Mouse (Mus musculus) thymus, postnatal 10 days (tissue): ENCODE data around the gene H2afx.
"Not testable (repeated sequence)": the region's sequence is repeated elsewhere in the genome, so short reads cannot be mapped to it uniquely, and the experiment has no call there.

ENCODE experiments used
- DNase-seq, 2 experiments: peaks; one replicate each; pipeline ENCODE4 v3.0.0; 2021; ENCODE audit warnings: low spot score in 2 of 2

Gene H2afx

GRCm38 (mm10) chr9:44318076-44318825 lies 16.2 kb upstream of the H2afx start:
- no peak for DNase-seq

GRCm38 (mm10) chr9:44318826-44319095 lies 15.7 kb upstream of the H2afx start:
- DNase-seq = no peak

DNA sequence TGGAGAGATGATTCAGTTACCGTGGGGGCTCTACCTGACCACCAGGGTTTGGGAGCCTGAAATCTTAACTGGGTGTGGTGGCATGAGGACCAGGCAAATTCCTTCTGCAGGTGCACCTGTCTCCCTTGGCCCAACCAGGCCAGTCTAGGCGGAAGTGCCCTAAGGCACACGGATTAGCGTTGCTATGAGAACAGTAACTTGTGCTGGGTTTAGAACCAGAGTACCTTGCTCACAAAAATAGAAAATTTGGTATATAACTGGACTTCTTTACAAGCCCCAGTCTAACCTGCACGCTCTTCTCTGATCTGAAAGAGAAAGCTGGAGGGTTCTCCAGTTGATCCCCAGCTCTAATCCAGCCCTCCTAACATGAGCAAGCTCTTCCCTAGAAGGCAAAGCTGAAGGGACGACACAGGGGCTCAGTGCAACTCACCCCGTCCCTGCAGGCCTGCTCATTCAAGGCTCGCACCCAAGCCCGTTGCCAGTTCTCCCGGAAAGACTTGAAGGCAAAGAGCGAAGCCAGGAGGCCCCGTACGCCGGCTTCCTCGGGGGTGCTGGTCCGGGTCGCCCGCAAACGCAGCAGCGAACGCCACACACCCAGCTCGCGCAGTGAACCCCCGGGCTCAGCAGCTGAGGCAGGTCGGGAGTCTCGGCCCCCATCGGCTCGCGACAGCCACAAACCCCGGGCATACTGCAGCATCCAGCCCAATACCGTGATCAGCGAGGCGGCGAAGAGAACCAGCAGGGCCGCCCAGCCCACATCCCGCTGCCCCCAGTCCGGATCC lies 15.2 kb upstream of the H2afx start:
- peak; percentile 37 to 55 for DNase-seq

- DNase-seq = peak; percentile 74 to 79
These were observed 14.4 kb upstream of the H2afx start, which contains the start of gene C2cd2l for GRCm38 (mm10) chr9:44319887-44320798. C2cd2l (minus strand) TSS chr9:44320285.

DNA sequence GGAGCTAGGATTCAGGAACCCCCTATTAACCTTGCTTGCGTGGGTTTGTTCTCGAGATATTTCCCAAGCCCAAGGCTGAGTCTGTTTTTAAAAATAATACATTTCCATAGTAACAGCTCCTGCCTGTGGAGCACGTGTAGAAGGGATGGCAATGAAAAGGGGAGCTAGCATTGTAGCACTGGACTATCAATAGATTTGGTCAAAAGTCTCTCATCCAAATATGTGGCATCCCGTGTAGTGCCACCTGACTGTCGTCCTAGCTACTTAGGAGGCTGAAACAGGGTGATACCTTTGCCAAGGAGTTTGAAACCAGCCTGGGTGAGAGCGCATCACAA lies 13.7 kb upstream of the H2afx start:
- DNase-seq = no peak

- not testable (repeated sequence) for DNase-seq
These were observed 10.8 kb upstream of the H2afx start for GRCm38 (mm10) chr9:44323656-44324055.

GRCm38 (mm10) chr9:44324147-44324546 lies 10.3 kb upstream of the H2afx start:
- no peak for DNase-seq

DNA sequence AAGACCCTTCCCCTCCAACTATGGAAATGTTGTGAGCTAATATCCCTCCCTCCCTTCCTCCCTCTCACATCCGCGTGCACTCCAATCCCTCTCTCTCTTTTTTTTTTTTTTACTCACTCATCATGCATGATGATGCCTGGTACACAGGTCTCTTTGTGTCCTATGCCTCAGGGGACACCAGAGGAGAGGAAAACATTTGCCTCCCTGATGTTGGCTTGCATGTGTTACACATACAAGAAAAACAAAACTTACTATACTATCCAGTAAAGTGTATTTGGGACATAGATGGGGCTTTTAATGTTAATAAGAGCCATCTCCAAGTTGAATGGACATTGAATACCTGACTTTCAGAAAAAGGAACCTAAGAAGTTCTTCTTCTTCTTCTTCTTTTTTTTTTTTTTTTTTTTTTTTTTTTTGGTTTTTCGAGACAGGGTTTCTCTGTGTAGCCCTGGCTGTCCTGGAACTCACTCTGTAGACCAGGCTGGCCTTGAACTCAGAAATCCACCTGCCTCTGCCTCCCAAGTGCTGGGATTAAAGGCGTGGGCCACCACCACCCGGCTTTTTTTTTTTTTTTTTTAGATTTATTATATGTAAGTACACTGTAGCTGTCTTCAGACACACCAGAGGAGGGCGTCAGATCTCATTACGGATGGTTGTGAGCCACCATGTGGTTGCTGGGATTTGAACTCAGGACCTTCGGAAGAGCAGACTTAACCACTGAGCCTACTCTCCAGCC lies 9.3 kb upstream of the H2afx start:
- DNase-seq = not testable (repeated sequence)

GRCm38 (mm10) chr9:44325768-44326370 lies 8.6 kb upstream of the H2afx start, which contains the start of gene Dpagt1:
Dpagt1 (plus strand) TSS chr9:44326019.
- no peak for DNase-seq

- peak; percentile 62 to 66 for DNase-seq
These were observed 8.0 kb upstream of the H2afx start for GRCm38 (mm10) chr9:44326371-44327063.

DNA sequence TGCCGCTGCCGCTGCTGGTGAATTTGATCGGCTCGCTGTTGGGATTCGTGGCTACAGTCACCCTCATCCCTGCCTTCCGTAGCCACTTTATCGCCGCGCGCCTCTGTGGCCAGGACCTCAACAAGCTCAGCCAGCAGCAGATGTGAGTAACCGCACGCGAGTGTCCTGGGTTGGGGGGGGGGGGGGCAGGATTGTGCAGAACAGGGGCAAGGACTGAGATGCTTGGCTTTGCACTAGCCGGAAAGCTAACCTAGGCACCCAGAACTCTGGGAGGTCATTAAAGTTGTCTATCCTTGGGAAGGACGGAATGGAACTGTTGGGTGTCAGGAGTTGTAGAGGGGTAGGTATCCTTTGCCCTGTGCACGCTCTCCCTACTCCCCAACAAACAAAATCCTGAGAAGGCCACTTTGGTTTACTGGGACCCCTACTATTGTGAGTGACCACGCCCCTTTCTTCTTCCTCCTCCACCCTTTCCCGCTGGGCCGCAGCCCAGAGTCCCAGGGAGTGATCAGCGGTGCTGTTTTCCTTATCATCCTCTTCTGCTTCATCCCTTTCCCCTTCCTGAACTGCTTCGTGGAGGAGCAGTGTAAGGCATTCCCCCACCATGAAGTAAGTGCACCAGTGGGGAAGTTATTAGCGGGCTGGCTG lies 7.3 kb upstream of the H2afx start:
- DNase-seq = no peak

DNA sequence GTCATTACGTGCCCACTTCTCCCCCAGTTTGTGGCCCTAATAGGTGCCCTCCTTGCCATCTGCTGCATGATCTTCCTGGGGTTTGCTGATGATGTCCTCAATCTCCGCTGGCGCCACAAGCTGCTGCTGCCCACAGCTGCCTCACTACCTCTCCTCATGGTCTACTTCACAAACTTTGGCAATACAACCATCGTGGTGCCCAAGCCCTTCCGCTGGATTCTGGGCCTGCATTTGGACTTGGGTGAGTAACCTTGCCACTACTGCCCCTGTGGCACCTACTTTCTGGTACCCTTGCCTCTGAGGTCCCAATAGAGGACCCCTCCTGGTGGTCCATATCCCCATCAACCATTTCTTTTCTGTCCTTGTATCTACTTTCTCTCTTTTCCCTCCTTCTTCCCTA lies 6.6 kb upstream of the H2afx start:
- DNase-seq = no peak

DNA sequence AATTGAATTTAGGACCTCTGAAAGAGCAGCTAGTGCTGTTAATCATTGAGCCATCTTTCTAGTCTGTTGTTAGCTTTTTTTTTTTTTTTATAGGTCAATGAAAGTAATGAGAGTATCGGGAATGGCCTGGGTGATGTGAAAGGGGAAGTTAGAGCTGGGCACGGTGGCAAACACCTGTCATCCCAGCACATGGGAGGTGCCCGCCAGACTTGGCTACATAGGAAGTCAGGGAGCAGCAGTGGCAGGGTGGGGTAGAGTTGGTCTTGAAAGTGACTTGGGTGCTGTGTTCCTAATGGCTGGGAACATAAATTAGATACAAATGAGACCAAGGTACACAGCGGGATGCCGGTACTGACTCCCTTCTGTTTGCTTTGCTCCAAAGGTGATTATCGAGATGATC lies 3.8 kb upstream of the H2afx start:
- no peak for DNase-seq

DNA sequence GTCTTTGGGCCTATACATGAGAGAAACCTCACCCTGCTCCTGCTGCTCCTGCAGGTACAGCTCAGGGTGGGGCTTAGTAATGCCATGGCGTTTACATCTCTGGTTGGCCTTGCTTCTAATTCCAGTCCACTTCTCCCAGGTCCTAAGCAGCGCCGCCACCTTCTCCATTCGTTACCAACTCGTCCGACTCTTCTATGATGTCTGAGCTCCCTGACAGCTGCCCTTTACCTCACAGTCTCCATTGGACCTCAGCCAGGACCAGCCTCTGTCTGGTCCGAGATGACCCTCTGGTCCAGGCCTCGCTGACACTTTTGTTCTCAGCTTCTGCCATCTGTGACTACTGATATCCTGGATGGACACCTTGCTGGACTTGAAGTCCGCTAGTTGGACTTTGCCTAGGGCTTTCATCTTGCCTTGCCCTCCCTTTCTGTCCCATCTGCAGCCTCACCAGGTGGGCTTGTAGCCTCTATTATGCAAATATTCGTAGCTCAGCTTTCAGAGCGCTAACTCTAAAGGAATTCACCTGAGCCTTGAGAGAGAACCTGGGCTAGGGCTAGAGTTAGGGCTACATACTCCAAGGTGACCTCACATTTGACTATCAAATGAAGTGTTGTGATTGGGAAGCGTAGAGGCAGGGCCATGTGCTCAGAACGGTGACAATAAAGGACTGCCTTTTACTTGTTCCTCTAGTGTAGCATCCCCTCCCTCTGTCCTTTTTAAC lies 1.4 kb upstream of the H2afx start:
- no peak for DNase-seq

DNA sequence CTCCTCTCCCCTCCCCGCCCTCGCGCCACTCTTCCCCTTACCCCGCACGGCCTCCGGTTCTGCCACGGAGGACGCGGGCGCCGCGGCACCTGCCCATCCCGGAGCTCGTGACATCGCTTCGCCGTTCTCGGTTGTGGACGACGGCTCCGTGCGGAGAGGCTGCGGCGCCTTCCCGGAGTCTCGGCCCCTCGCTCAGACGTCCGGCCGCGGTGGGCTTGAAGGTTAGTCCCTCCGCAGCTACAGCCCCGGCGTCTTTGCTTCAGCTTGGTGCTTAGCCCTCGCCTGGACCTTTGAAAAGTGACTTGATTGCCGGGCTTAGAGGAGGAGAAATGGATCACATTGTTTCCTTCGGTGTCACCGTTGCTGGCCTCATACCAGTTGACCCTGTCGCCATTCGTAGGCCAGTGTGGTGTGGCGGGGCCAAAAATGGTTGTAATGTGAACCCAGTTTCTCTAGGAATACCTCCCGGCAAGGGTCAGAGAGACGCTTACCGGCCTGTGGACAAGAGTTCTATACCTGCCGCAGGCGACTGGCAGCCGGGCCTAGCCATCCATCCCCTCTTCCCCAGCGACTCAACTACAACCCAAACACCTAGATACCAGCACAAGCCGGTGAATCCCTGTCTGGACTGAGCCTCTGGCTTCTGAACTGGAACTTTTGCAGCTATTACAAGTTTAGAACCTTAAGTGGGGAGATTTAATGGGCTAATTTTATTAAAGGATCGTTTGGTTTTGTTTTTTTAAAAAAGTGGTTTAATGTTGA lies 1.0 kb downstream of the H2afx start:
- no peak for DNase-seq

DNA sequence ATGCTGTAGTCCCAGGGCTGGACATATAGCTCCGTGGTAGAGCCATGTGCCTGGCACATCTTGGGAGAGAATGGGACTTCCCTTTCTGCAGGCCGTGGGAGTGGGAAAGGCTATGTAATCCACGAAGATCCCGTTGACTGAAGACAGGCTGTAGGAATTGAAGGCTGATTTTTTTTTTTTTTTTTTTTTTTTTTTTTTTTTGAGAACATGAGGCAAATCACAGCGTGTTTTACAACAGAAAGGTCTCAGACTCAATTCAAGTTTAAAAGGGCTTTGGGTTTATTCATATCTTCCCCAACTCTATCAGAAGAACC lies 1.6 kb downstream of the H2afx start:
- no peak for DNase-seq

DNA sequence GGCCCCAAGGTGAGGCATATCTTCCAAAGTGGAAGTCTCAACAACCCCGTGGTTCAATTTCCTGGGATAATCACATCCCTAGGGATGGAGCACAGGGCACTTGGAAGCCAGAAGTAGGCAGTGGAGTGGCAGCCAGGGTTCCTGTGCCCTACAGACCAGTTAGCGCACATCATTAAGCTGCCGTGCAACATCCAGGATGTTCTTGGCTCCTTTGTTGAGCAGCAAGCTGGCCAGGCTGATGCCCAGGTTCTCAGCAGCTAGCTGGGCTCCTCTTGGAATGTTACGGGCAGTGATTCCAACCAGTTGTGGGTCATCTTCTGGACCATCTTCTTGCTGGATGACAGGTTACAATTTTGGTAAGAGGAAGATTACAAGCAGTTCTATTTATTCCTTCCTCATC lies 2.0 kb downstream of the H2afx start:
- not testable (repeated sequence) for DNase-seq

DNA sequence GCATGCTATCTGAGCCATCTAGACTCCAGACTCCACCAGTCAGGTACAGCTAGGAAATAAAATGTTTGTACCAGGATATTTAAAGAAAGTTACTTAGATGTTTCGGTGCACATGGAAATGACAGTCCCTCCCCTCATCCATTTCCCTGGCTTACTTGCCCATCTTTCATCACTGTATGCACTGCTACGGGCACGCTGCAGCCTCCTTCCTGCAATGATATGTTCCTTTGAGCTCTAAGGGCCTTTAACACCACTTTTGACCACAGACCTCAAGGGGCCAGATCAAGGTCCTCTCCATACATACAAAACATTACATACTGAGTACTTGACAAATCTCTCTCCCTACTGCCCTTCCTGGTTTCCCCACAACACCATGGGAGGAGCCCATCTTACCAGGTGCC lies 2.5 kb downstream of the H2afx start:
- no peak for DNase-seq
